Mouse (Mus musculus) gastrocnemius, postnatal 10 days (tissue): ENCODE measurements around the gene Ssr2. TPM values are rescaled to one million over a fixed set of nuclear protein-coding genes. Genes with fewer than 3 reads are reported as not detected.
"Not testable (repeated sequence)": the region's sequence is repeated elsewhere in the genome, so short reads cannot be mapped to it uniquely, and the experiment has no call there.

Source experiments
- DNase-seq: peaks from one replicate; pipeline ENCODE4 v3.0.0; 2021; ENCODE audit warnings: mixed read lengths
- total RNA-seq, 2 experiments: library from RNA; stranded (reverse); gene quantifications; 2 replicates each; pipeline ENCODE4 v1.2.3; 2021

Gene Ssr2
- total RNA-seq, 2 experiments from 2014 or later, result 108 to 125 TPM

- DNase-seq, result not testable (repeated sequence)
Observed at GRCm38 (mm10) chr3:88596547-88596946, 20.9 kb downstream of the Ssr2 start.

GRCm38 (mm10) chr3:88602466-88602865, 26.8 kb downstream of the Ssr2 start:
- no peak for DNase-seq

DNA sequence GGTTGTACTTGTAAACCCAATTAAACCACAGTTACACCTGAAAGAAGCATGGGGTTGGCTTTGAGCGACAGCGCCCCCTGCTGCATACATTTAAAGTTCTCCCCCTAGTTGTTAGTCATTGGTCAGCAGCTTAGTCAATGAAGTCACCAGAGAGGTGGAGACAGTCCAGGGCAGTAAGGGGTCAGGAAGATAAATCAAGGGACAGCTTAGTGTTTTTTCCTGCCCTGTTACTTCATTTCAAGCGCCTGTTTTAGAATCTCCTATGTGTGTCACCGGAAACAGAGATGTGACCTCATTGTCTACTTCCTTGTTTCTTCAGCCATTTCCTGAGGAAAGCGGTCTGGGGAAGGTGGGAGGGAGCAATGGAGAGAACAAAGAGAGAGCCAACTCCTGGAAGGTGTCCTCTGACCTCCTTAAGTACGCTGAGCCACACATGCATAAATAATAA, 28.1 kb downstream of the Ssr2 start:
- peak; percentile 72 for DNase-seq

GRCm38 (mm10) chr3:88604863-88605262, 29.2 kb downstream of the Ssr2 start:
- DNase-seq, result no peak

DNA sequence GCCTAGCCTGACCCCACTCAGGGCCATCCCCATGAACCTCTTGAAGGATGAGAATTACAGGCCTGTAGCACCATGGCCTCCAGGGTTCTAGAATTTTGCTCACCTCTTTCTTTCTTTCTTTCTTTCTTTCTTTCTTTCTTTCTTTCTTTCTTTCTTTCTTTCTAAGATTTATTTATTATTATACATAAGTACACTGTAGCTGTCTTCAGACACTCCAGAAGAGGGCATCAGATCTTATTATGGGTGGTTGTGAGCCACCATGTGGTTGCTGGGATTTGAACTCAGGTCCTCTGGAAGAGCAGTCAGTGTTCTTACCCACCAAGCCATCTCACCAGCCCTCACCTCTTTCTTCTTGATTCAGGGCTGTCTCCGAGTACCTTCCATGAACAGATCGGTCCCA, 30.0 kb downstream of the Ssr2 start, which contains the start of gene Arhgef2:
TSS of gene Arhgef2 (plus strand) at position 301 of the 400 bp plus-strand sequence.
- DNase-seq, result not testable (repeated sequence)

DNA sequence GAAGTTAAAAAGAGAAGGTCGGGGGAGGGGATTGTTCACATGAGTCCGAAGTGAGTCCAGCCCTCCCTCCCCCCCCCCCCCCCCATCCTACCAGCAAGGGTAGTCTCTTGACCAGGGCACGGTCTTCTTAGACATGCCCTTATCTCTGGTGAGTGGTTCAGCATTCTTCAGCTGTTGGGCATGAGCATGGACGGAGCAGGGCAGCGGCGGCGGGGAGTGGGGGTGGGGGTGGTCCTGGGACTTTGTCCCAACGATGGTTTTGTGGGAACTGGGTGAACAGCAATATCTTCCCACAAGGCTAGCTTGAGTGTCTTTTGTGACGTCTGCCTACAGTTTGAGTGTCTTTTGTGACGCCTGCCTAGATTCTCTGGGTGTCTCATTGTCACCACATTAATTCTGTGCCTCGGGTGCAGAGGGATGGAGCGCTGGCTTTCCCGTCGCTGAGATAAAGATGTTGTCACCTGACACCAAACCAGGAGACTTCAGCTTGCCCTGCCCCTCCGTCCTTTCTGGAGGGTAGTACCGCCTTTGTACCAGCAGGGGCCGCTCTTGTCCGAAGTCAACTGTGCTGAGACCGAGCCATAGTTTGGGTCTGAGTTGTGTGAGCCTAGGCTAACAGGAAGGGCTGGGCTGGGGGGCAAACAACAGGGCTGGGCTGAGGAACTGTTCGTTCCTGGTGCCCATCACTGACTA, 31.5 kb downstream of the Ssr2 start:
- DNase-seq, result peak; percentile 86

DNA sequence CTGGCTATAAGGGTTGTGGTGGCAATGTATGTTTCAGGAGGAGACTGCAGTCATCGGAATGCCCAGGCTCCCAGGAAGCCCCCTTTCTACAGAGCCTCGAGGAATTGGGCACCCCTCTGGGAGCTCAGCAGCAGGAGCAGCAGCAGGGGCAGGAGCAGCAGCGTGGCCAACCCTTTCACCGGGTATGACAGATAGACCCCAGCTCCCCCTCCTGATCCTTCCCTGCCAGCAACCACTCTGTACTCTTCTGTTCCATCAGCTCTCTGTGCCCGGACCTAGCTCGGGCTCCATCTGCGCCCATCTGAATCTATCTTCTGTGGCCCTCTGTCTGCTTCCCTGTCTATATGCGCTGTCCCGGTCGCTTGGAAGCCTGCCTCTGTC, 32.1 kb downstream of the Ssr2 start:
- no peak for DNase-seq

GRCm38 (mm10) chr3:88609066-88609465, 33.4 kb downstream of the Ssr2 start:
- DNase-seq, result no peak

DNA sequence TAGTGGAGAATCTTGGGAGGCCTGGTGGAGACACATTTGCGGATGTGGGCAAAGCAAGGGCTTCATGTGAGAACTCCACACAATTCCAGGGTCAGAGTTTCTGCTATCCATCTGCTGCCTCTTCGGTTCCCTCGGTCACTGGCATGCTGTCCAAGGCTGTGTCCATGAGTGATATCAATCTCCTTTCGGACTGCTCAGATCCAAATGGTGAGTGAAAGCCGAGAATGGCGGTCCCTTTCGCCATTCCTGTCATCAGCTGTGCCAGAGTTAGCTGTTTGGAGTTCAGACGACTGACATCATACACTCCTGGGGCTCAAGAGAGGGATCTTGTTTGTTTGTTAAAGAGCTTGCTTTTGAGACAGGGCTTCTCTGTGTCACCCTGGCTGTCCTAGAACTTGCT, 38.7 kb downstream of the Ssr2 start:
- DNase-seq, result no peak

DNA sequence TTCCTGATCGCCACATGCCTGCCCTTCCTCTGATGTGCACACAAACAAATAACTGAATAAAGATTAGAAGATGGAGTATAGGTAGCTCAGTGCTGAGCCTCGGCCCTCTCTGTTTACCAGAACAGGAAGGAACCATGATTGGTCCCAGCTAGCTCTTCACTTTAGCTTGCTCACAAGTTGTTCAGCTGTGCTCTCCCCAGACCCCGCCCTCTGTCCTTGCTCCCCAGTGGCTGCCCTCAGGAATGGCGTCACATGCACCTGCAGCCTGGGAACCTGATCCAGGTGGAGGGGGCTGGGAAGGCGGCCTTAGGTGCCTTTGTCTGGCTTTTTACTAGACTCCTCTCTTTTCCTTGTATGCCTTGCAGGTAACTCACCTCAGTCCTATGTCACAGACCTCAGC, 39.4 kb downstream of the Ssr2 start:
- no peak for DNase-seq

DNA sequence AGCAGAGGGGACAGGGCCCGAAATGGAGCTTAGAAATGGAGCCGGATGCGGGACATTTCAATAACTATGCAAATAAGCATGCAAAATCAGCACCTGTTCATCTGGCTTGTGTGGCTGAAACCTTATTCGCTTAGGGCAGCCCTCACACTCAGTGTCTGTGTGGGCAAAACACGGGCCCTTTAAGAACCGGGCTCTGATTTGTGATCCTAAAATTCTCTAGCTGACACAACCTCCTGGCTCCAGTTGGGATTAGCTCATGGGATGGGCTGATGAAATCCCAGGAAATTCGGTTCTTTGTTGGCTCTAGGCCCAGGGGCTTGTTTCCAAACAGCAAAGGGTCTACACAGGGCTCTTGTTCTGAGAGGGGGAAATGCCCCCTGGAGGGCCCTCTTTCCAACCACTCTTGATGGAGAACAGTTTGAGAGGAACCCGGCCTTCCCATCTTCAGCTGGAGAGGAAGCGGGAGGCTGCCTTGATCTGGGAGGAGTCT, 40.3 kb downstream of the Ssr2 start:
- DNase-seq, result peak; percentile 76

DNA sequence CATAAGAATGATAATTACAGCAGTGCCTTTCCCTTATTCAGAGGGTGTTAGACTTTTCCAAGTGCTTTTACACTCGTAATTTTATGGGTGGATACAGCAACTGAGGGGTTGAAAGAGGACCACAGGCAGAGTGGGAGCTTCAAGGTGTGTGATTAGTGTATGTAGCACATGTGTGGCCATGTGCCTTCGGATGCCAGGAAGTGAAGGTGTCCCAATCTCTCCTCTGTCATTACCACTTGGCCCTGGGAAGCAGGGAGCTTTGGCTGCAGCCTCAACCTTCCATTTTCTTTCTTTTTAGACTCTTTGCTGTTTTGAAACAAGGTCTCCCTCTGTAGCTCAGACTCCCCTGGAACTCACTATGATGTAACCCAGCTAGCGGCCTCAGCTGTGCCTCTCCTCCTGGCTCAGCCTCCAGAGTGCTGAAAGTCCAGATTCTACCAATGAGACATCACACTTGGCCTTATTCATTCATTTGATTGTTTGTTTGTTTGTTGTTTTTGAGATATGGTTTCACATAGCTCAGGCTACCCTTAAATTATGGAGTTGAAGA, 41.4 kb downstream of the Ssr2 start:
- no peak for DNase-seq

GRCm38 (mm10) chr3:88618074-88618871, 42.6 kb downstream of the Ssr2 start:
- no peak for DNase-seq

GRCm38 (mm10) chr3:88619113-88620097, 43.7 kb downstream of the Ssr2 start:
- DNase-seq, result no peak

DNA sequence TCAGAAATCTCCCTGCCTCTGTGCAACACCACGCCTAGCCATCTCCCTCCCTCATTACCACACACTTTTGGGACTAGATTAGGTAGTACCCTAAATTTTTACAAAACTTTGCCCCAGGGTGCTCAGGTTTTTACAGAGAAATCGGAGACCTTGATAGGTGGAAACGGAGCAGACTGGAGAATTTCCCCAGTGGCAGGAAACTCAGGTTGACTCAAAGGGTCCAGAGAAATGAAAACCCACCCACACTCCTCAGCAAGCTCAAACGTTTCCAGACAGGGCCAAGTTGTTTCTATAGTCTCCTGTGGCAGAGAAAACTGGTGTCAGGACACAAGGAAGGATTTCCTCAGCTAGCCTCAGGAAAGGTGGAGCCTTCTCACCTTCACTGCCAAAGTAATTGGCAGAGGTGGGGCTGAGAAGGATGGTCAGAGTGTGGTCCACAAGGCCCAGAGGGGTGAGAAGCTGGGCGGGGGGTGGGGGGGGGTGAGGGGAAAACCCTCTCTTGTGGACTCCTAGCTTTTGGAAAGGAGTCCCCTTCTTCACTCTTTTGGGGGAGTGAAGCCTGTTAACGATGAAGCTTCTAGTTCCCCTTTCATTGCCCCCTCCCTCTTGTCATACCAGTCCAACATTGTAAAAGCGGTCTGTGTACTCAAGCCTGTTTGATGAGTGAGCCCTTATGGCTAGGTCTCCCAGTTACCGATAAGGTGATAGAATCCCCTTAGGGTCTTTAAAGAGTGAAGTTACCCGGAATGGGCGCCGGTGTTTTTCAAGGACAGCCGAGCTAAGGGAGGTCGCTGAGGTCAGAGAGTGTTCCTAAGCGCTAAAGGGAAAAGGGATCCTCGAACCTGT, 44.7 kb downstream of the Ssr2 start:
- no peak for DNase-seq

DNA sequence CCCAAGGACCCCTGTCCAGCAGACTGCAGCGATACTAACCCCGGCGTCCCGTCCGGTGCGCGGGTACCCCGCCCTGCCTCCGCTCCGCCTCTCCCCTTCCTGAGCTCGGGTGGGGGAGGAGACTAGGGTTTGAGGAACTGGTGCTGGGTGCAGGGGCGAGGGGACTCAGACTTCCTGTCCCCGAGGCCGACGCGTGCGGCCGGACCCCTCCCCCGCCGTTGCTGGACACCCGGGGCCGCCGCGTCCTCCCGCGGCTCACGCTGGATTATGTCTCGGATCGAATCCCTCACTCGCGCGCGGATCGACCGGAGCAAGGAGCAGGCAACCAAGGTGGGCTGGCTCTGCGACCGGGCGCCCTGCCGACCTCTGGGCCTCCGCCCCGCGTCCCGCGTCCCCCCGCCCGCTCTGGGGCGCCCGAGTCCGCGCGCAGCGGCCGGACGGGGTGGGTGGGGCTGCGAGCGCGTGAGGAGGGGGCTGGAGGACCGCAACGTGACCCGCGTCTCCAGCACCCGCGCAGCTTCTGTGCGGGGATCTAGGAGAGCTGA, 45.4 kb downstream of the Ssr2 start:
- DNase-seq, result peak; percentile 80

- DNase-seq, result peak; percentile 56
Observed at GRCm38 (mm10) chr3:88621537-88622112, 45.9 kb downstream of the Ssr2 start.

- DNase-seq, result no peak
Observed at GRCm38 (mm10) chr3:88622113-88622940, 46.7 kb downstream of the Ssr2 start.

DNA sequence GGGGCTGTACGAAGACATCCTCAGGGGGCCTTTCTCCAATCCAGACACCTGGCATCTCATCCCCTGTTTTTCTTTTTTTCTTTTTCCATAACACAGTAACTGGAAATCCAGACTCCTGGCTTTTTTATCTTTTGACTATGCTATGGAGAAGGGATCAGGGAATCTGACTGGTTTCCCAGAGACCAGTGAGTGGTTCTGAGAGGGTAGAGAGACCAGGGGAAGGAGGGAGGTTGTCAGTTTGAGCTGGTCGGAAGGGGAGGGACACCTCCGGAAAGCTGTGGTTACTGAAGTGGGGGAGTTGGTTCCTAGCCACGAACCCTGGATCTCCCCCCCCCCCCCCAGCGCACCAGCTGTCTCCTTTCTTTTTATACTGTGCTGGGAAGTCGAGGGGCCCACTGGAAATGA, 47.3 kb downstream of the Ssr2 start:
- DNase-seq, result no peak
